Mouse (Mus musculus): Measurements from ENCODE around the gene Fastkd5. TPM values are rescaled to one million over a fixed set of nuclear protein-coding genes. Genes with fewer than 3 reads are reported as not detected.
A peak's percentile ranks its signal among the peaks of the same experiment; 100 is the strongest.

Gene Fastkd5
- polyA plus RNA-seq, 1 experiment from 2014 or later, result 7.9 TPM

DNA sequence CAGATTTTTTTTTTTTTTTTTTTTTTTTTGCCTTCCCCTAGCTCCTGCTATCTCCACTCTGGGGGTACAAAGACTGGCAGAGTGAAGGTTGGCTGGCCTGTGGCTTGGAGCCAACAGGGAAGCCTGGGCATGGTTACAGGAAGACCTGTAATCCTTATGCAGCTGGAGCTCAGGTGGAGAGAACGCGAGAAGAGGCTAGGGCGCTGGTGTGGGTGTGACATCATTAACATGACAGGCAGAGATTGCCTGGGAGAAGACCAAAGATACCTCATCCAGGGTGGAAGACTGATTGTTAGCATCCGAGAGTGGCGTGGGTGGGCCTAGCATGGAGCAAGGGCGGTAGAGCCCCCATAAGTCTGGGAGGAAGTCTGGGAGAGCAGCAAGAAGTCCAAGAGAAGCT is 9.4 kb upstream of the Fastkd5 start:
- no peak overlapping the region for H3K4me3 ChIP-seq (ENCODE audit: low read depth, low read length)
- H3K27me3 ChIP-seq (ENCODE audit: control insufficient read depth, insufficient read depth, low read depth, low read length), result peaks cover 48% of the 10 kb centered on the region
- 78% methylated on average over 6 of the region's 6 CpGs for WGBS (ENCODE audit: insufficient replicate concordance)
- ATAC-seq (ENCODE audit: low read depth), result no peak
- no peak overlapping the region for H3K27ac ChIP-seq (ENCODE audit: low read length)
- no peaks in the 10 kb centered on the region for H3K9me3 ChIP-seq (replicated peaks; ENCODE audit: control insufficient read depth, low read length)
- H3K4me2 ChIP-seq (ENCODE audit: low read depth, low read length), result no peak overlapping the region
- no peak overlapping the region for H3K9ac ChIP-seq (ENCODE audit: low read depth, low read length)
- peaks cover 26% of the 10 kb centered on the region for H3K4me1 ChIP-seq (ENCODE audit: control insufficient read depth, low read depth, low read length)
- H3K36me3 ChIP-seq (ENCODE audit: control insufficient read depth, insufficient read depth), result no peaks in the 10 kb centered on the region

DNA sequence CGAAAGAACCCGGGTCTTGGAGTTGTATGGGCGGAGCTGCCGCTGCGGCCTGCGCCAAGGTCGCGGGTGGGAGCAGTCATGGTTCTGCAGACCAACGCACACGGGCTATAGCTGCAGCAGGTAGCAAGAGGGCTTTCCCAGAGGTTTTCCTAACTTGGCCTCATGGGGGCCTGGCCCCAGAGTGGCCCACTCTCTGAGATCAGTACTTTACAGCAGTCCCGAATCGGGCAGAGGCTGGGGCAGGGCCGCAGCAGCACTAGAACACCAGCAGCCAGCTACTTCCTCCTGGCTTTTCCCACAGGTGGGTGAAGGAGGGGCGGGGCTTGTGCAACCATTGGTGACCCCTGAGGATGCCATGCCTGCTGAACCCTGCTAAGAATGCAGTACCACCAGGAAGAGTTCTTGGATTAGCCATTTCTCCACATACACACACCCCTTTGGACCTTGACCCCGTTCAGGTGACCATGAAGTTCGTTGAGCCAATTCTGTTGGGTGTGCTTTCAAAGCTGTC is 8.3 kb upstream of the Fastkd5 start:
- Histone ChIP-seq H3K4me3 (ENCODE audit: low read depth, low read length) (peak overlapping the region; percentile 19; the same call in 1 of the 2 replicates), H3K27ac (ENCODE audit: low read length) (peak overlapping the region; percentile 57), H3K36me3 (ENCODE audit: control insufficient read depth, insufficient read depth) (no peaks in the 10 kb centered on the region), H3K4me1 (ENCODE audit: control insufficient read depth, low read depth, low read length) (peaks cover 23% of the 10 kb centered on the region), H3K9ac (ENCODE audit: low read depth, low read length) (0 out of 2 replicates have a peak overlapping the region, but pooled peaks have one; percentile 12), H3K9me3 (replicated peaks; ENCODE audit: control insufficient read depth, low read length) (no peaks in the 10 kb centered on the region), H3K27me3 (ENCODE audit: control insufficient read depth, insufficient read depth, low read depth, low read length) (peaks cover 57% of the 10 kb centered on the region), H3K4me2 (ENCODE audit: low read depth, low read length) (peak overlapping the region; percentile 43)
- no peak for ATAC-seq (ENCODE audit: low read depth)
- WGBS (ENCODE audit: insufficient replicate concordance), result 31% methylated on average over 16 of the region's 16 CpGs

DNA sequence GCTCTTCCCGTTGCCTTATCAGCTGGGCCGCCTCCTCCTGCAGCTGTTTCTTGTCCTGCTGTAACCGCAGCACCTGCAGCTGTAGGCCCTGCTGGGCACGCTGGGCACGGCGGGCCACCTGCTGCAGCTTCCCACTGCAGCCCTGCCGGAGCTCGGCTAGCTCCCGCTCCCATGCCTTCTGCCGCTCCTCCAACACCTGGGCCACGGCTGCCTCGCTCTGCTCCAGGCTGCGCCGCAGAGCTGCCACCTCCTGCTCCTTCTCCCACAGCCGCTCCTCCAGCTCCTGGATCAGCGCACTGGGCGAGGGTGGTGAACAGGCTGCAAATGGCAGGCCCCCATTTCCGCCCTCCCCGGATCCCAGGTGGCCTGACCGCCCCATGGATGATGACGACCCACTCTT is 6.0 kb upstream of the Fastkd5 start:
- H3K4me2 ChIP-seq (ENCODE audit: low read depth, low read length), result peak overlapping the region; percentile 46; the same call in 1 of the 2 replicates
- peaks cover 59% of the 10 kb centered on the region for H3K27me3 ChIP-seq (ENCODE audit: control insufficient read depth, insufficient read depth, low read depth, low read length)
- peaks cover 14% of the 10 kb centered on the region for H3K4me1 ChIP-seq (ENCODE audit: control insufficient read depth, low read depth, low read length)
- no peaks in the 10 kb centered on the region for H3K36me3 ChIP-seq (ENCODE audit: control insufficient read depth, insufficient read depth)
- no peak overlapping the region for H3K27ac ChIP-seq (ENCODE audit: low read length)
- H3K4me3 ChIP-seq (ENCODE audit: low read depth, low read length), result no peak overlapping the region
- no peak overlapping the region for H3K9ac ChIP-seq (ENCODE audit: low read depth, low read length)
- WGBS (ENCODE audit: insufficient replicate concordance), result 16% methylated on average over 21 of the region's 21 CpGs
- no peaks in the 10 kb centered on the region for H3K9me3 ChIP-seq (replicated peaks; ENCODE audit: control insufficient read depth, low read length)
- peak; percentile 55 for ATAC-seq (ENCODE audit: low read depth)

DNA sequence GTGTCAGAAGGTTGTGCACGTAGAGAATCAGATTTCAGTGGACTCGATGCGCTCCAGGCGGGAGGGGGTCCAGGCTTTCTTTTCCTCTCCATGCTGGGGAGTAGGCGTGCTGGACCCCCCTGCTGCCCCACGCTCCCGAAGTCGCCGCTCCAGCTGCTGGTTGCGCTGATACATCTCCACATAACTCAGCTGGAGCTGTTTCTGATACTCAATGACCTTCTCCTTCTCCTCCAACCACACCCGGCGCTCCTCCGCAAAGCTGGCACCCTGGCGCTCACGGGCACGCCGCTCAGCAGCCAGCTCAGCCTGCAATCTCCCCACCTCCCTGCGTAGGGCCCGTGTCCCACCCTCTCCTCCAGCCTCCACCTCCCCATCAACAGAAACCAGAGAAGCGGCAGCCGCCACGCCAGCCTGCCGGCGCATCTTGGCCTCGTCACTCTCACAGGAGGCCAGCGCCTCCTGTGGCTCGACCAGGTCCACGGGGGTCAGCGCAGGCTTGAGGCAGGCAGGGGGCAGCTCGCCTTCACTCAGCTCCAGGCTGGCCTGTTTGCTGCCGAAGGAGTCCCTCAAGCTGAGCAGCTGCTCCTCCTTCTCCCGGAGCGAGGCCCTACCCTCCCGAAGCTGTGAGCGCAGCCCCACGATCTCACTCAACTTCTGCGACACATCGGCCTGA is 5.0 kb upstream of the Fastkd5 start:
- H3K27ac ChIP-seq (ENCODE audit: low read length), result no peak overlapping the region
- no peak overlapping the region; the same call in 1 of the 2 replicates for H3K9ac ChIP-seq (ENCODE audit: low read depth, low read length)
- H3K36me3 ChIP-seq (ENCODE audit: control insufficient read depth, insufficient read depth), result no peaks in the 10 kb centered on the region
- H3K4me3 ChIP-seq (ENCODE audit: low read depth, low read length), result peak overlapping the region; percentile 35
- peak overlapping the region; percentile 46 for H3K4me2 ChIP-seq (ENCODE audit: low read depth, low read length)
- ATAC-seq (ENCODE audit: low read depth), result no peak
- WGBS (ENCODE audit: insufficient replicate concordance), result 5% methylated on average over 38 of the region's 38 CpGs
- H3K27me3 ChIP-seq (ENCODE audit: control insufficient read depth, insufficient read depth, low read depth, low read length), result peaks cover 55% of the 10 kb centered on the region
- no peaks in the 10 kb centered on the region for H3K9me3 ChIP-seq (replicated peaks; ENCODE audit: control insufficient read depth, low read length)
- H3K4me1 ChIP-seq (ENCODE audit: control insufficient read depth, low read depth, low read length), result peaks cover 14% of the 10 kb centered on the region

DNA sequence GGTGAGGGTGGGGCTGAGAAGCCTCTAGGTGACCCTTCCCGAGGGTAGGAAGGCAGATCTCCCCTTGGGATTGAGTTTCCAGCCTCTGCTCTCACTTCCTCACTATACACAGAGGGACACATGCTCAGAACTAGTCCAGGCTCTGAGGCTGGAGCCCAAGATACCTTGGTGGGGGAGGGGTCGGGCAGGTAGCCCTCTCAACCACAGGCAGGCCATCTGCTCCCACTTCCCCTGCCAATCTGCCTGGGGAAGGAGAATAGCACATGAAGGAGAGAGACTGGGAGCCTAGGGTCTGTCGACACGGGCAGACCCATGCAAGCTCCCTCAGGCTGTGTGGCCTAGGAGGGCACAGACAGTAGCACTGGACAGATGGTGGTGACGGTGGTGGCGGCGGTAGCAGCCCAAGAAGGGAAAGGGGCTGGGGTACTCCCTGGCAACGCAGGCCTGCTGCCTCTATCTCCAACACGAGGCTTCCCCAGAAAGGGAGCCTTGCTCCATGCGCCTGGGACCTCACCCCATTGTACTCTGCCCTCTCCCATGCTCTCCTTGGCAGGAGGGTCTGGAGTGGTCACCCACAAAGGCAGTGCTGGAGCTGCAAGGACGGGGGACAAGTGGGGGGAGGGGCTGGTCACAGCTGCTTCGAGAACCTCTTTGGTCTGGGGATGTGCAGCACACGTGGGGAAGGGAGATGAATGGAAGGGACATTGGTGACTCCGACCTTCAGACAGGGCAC is 4.3 kb upstream of the Fastkd5 start:
- Histone ChIP-seq H3K27me3 (ENCODE audit: control insufficient read depth, insufficient read depth, low read depth, low read length) (peaks cover 55% of the 10 kb centered on the region), H3K4me2 (ENCODE audit: low read depth, low read length) (no peak overlapping the region), H3K4me3 (ENCODE audit: low read depth, low read length) (no peak overlapping the region), H3K4me1 (ENCODE audit: control insufficient read depth, low read depth, low read length) (peaks cover 14% of the 10 kb centered on the region), H3K36me3 (ENCODE audit: control insufficient read depth, insufficient read depth) (no peaks in the 10 kb centered on the region), H3K9me3 (replicated peaks; ENCODE audit: control insufficient read depth, low read length) (no peaks in the 10 kb centered on the region), H3K27ac (ENCODE audit: low read length) (no peak overlapping the region), H3K9ac (ENCODE audit: low read depth, low read length) (no peak overlapping the region)
- 30% methylated on average over 14 of the region's 14 CpGs for WGBS (ENCODE audit: insufficient replicate concordance)
- ATAC-seq (ENCODE audit: low read depth), result no peak

DNA sequence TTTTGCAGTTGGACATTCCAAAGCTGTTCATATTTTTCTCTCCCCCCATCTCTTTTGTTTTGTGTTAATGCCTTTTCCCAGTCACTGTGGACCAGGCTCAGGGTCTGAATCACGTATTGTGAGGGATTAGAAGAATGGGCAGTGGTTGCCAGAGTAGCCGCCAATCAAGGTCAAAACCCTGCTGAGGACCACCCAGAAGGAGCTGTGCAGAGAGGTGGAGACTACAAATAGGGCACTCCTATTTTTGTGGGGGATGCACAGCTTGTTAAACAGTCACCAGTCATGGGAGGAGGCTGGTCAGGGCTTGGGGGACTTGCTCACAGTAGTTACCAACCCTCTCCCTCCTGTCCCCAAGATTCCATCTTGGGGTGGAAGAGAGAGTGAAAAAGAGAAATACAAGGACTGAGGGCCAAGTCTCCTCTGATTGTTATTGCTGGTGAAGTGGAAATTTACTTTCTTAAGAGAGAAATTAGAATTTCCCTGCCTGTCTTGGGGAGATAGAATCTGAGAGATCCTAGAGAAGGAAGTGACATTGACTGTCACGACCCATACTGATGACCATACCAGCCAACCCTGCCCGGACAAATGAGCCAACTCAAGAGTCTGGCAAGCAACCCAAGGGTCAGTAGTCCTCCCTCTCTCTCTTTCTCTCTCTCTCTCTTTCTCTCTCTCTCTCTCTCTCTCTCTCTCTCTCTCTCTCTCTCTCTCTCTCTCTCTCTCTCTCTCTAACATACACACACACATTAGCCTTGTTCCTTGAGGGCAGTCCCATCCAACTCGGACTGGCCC is 3.3 kb upstream of the Fastkd5 start:
- Histone ChIP-seq H3K4me3 (ENCODE audit: low read depth, low read length) (no peak overlapping the region), H3K27ac (ENCODE audit: low read length) (no peak overlapping the region), H3K4me2 (ENCODE audit: low read depth, low read length) (no peak overlapping the region), H3K9ac (ENCODE audit: low read depth, low read length) (no peak overlapping the region), H3K27me3 (ENCODE audit: control insufficient read depth, insufficient read depth, low read depth, low read length) (peaks cover 53% of the 10 kb centered on the region), H3K9me3 (replicated peaks; ENCODE audit: control insufficient read depth, low read length) (no peaks in the 10 kb centered on the region), H3K36me3 (ENCODE audit: control insufficient read depth, insufficient read depth) (no peaks in the 10 kb centered on the region), H3K4me1 (ENCODE audit: control insufficient read depth, low read depth, low read length) (peaks cover 22% of the 10 kb centered on the region)
- no peak for ATAC-seq (ENCODE audit: low read depth)
- 53% methylated on average over 5 of the region's 5 CpGs for WGBS (ENCODE audit: insufficient replicate concordance)

DNA sequence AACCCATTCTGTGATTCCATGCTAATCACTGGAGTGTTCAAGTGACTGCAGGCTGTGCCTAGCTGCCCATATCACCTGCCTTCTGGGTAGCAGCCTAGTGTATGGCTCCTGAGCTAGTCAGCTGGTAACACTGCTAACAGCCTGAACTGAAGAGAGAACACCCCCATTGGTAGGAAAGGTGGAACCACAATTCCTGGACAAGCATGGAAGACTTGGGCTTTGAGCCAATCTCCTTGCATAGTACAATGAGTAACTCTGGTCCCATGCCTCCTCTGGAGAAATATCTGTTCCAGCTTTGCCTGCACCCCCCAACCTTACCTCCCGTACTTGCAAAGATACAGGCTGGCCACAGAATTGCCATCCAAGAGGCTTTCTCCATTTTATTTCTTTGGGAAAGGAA is 2.6 kb upstream of the Fastkd5 start:
- Histone ChIP-seq H3K4me1 (ENCODE audit: control insufficient read depth, low read depth, low read length) (peaks cover 22% of the 10 kb centered on the region), H3K4me3 (ENCODE audit: low read depth, low read length) (no peak overlapping the region), H3K36me3 (ENCODE audit: control insufficient read depth, insufficient read depth) (0 out of 2 replicates have a peak, but pooled peaks cover 1% of the 10 kb centered on the region), H3K9ac (ENCODE audit: low read depth, low read length) (no peak overlapping the region), H3K27me3 (ENCODE audit: control insufficient read depth, insufficient read depth, low read depth, low read length) (peaks cover 46% of the 10 kb centered on the region), H3K4me2 (ENCODE audit: low read depth, low read length) (no peak overlapping the region), H3K9me3 (replicated peaks; ENCODE audit: control insufficient read depth, low read length) (no peaks in the 10 kb centered on the region), H3K27ac (ENCODE audit: low read length) (no peak overlapping the region)
- no peak for ATAC-seq (ENCODE audit: low read depth)
- WGBS (ENCODE audit: insufficient replicate concordance), result 40% methylated on average over 1 of the region's 1 CpGs

DNA sequence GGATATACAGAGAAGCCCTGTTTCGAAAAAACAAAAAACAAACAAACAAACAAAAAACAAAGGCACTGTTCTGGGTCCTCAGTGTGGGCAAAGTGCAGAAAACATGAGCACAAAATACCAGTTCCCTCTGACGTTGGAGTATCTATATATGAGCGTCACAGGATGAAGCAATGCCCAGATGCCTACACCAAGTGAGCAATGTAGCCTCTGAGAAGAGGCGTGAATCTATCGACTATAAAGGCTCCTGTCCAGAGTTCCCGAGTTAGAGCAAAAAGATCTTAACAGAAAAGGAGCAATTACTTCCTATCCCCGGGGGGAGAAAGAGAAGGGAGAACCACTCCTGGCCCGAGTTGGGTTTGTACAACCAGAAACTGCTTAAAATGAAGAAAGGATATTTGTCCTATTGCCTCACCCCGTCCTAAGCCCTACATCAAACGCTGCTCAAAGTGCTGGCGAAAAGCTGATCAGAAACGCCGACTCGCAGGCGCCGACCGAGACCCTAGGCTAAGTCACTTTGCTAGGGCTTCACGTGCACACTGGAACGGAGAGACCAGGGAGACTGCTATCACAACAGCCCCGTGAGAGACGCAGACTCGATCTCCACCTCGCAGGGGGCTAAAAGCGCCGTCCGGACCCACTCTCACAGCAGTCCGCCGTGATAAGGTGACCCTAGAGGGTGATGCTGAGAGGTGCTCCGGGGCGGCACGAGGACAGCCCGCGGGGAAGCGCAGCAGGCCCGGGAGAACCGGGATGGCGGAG is 568 bp downstream of the Fastkd5 start:
- under 1% methylated on average over 37 of the region's 37 CpGs for WGBS (ENCODE audit: insufficient replicate concordance)
- Histone ChIP-seq H3K27me3 (ENCODE audit: control insufficient read depth, insufficient read depth, low read depth, low read length) (peaks cover 15% of the 10 kb centered on the region), H3K4me1 (ENCODE audit: control insufficient read depth, low read depth, low read length) (peaks cover 8% of the 10 kb centered on the region), H3K36me3 (ENCODE audit: control insufficient read depth, insufficient read depth) (peaks cover 7% of the 10 kb centered on the region), H3K27ac (ENCODE audit: low read length) (peak overlapping the region; percentile 80), H3K9me3 (replicated peaks; ENCODE audit: control insufficient read depth, low read length) (no peaks in the 10 kb centered on the region), H3K4me3 (ENCODE audit: low read depth, low read length) (peak overlapping the region; percentile 99), H3K9ac (ENCODE audit: low read depth, low read length) (peak overlapping the region; percentile 94), H3K4me2 (ENCODE audit: low read depth, low read length) (peak overlapping the region; percentile 89)
- peak; percentile 56 for ATAC-seq (ENCODE audit: low read depth)

Data from liver, embryonic 16.5 days (tissue).